Mouse (Mus musculus): ENCODE measurements around the gene Fbxl12. TPM values are rescaled to one million over a fixed set of nuclear protein-coding genes. Genes with fewer than 3 reads are reported as not detected.
"Not testable (repeated sequence)": the region's sequence is repeated elsewhere in the genome, so short reads cannot be mapped to it uniquely, and the experiment has no call there.

Gene Fbxl12
- polyA plus RNA-seq, 1 experiment from 2014 or later, result 14.3 TPM

- not testable (repeated sequence) for H3K9ac ChIP-seq (ENCODE audit: low read depth, low read length); H3K9me3 ChIP-seq (ENCODE audit: control insufficient read depth, low read length); H3K36me3 ChIP-seq (ENCODE audit: control insufficient read depth, insufficient read depth, low read length); ATAC-seq (ENCODE audit: low FRiP score); H3K4me3 ChIP-seq (ENCODE audit: low read depth, low read length); H3K4me2 ChIP-seq (replicated peaks; ENCODE audit: low read depth, low read length); DNase-seq (ENCODE audit: low spot score); H3K4me1 ChIP-seq (replicated peaks; ENCODE audit: control insufficient read depth, insufficient read depth, low read length); H3K27ac ChIP-seq (ENCODE audit: low read depth, low read length); H3K27me3 ChIP-seq (ENCODE audit: control insufficient read depth, insufficient read depth, low read length)
- WGBS, result 94% methylated on average over 8 of the region's 8 CpGs
Observed at GRCm38 (mm10) chr9:20635676-20636075, 8.9 kb downstream of the Fbxl12 start.

GRCm38 (mm10) chr9:20631332-20631731, 13.2 kb downstream of the Fbxl12 start:
- H3K27me3 ChIP-seq (ENCODE audit: control insufficient read depth, insufficient read depth, low read length), result no peaks in the 10 kb centered on the region
- DNase-seq (ENCODE audit: low spot score) (no peak), ATAC-seq (ENCODE audit: low FRiP score) (no peak)
- H3K36me3 ChIP-seq (ENCODE audit: control insufficient read depth, insufficient read depth, low read length), result no peaks in the 10 kb centered on the region
- H3K9ac ChIP-seq (ENCODE audit: low read depth, low read length), result no peak overlapping the region
- H3K4me1 ChIP-seq (replicated peaks; ENCODE audit: control insufficient read depth, insufficient read depth, low read length), result no peaks in the 10 kb centered on the region
- H3K4me2 ChIP-seq (replicated peaks; ENCODE audit: low read depth, low read length), result no peak overlapping the region
- H3K9me3 ChIP-seq (ENCODE audit: control insufficient read depth, low read length), result no peaks in the 10 kb centered on the region
- H3K4me3 ChIP-seq (ENCODE audit: low read depth, low read length), result no peak overlapping the region
- 97% methylated on average over 2 of the region's 2 CpGs for WGBS
- no peak overlapping the region for H3K27ac ChIP-seq (ENCODE audit: low read depth, low read length)

DNA sequence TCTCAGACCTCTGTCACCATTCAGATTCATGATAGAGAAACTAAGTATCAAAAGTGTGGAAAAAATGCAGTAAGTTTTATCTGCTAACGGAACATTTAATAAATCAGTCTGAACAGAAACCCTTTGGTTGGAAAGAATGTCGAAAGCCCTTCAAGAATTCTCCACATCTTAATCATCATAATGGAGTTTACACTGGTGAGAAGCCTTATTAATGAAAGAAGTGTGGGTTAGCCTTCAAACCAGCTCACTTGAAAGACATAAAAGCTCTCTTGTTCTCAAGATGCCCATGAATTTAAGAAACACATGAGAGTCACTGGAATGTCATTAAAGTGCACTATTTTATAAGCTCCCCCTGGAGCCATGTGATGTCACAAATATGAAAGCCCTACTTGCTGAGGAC, 27.9 kb downstream of the Fbxl12 start:
- Histone ChIP-seq H3K9me3 (ENCODE audit: control insufficient read depth, low read length) (no peaks in the 10 kb centered on the region), H3K9ac (ENCODE audit: low read depth, low read length) (no peak overlapping the region), H3K4me1 (replicated peaks; ENCODE audit: control insufficient read depth, insufficient read depth, low read length) (no peaks in the 10 kb centered on the region), H3K36me3 (ENCODE audit: control insufficient read depth, insufficient read depth, low read length) (no peaks in the 10 kb centered on the region), H3K4me2 (replicated peaks; ENCODE audit: low read depth, low read length) (no peak overlapping the region), H3K4me3 (ENCODE audit: low read depth, low read length) (no peak overlapping the region), H3K27ac (ENCODE audit: low read depth, low read length) (no peak overlapping the region), H3K27me3 (ENCODE audit: control insufficient read depth, insufficient read depth, low read length) (no peaks in the 10 kb centered on the region)
- 88% methylated on average over 2 of the region's 2 CpGs for WGBS
- DNase-seq (ENCODE audit: low spot score) (no peak), ATAC-seq (ENCODE audit: low FRiP score) (no peak)

DNA sequence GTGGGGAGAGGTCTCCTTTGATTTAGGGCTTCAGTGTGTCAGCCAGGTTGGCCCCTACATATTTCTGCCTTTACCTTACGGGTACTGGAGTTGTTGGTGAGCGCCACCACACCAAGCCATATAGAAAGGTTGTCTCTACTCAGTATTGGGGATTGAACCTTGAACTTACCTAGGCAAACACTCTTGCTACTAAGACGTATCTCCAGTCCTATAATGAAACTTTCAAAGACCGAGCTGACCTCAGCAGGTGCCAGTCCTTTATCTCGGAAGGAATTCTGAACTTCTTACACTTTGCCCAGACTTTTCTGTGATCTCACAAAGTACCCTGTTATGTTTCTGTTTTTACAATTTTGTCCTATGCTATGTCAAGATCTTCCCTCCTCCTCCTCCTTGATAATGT, 32.6 kb downstream of the Fbxl12 start:
- no peaks in the 10 kb centered on the region for H3K4me1 ChIP-seq (replicated peaks; ENCODE audit: control insufficient read depth, insufficient read depth, low read length)
- 86% methylated on average over 5 of the region's 5 CpGs for WGBS
- no peaks in the 10 kb centered on the region for H3K9me3 ChIP-seq (ENCODE audit: control insufficient read depth, low read length)
- H3K36me3 ChIP-seq (ENCODE audit: control insufficient read depth, insufficient read depth, low read length), result no peaks in the 10 kb centered on the region
- no peak overlapping the region for H3K27ac ChIP-seq (ENCODE audit: low read depth, low read length)
- no peak overlapping the region for H3K4me2 ChIP-seq (replicated peaks; ENCODE audit: low read depth, low read length)
- no peaks in the 10 kb centered on the region for H3K27me3 ChIP-seq (ENCODE audit: control insufficient read depth, insufficient read depth, low read length)
- ATAC-seq (ENCODE audit: low FRiP score) (no peak), DNase-seq (ENCODE audit: low spot score) (no peak)
- H3K9ac ChIP-seq (ENCODE audit: low read depth, low read length), result no peak overlapping the region
- H3K4me3 ChIP-seq (ENCODE audit: low read depth, low read length), result no peak overlapping the region

DNA sequence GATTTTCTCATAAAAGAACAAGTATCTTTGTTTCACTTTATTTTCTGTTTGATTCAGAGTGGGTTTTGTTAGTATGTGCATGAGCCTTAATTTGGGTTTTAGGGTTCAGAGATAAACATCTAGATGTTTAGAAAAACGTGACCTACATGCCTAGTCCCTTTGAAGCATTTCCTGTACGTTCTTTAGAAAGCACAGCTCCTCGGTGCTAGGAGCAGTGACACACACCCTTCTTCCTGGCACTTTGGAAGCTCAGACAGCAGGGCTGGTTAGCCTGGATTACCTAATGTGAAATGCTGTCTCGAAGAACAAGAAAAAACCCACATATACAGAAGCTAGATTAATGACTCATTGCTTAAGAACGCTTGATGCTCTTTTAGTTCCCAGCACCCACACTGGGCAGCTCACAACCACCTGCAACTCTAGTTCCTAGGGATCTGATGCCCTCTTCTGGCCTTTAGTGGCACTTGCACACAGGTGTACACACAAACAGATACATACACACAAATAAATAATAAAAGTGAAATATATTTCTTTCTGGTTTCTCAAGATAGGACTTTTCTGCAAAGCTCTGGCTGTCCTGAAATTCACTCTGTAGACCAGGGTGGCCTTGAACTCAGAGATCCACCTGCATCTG, 34.6 kb downstream of the Fbxl12 start:
- Histone ChIP-seq H3K9ac (ENCODE audit: low read depth, low read length) (no peak overlapping the region), H3K36me3 (ENCODE audit: control insufficient read depth, insufficient read depth, low read length) (no peaks in the 10 kb centered on the region), H3K9me3 (ENCODE audit: control insufficient read depth, low read length) (no peaks in the 10 kb centered on the region), H3K4me2 (replicated peaks; ENCODE audit: low read depth, low read length) (no peak overlapping the region), H3K4me3 (ENCODE audit: low read depth, low read length) (no peak overlapping the region), H3K27me3 (ENCODE audit: control insufficient read depth, insufficient read depth, low read length) (no peaks in the 10 kb centered on the region), H3K27ac (ENCODE audit: low read depth, low read length) (no peak overlapping the region), H3K4me1 (replicated peaks; ENCODE audit: control insufficient read depth, insufficient read depth, low read length) (no peaks in the 10 kb centered on the region)
- DNase-seq (ENCODE audit: low spot score) (no peak), ATAC-seq (ENCODE audit: low FRiP score) (no peak)
- WGBS, result 87% methylated on average over 5 of the region's 5 CpGs

GRCm38 (mm10) chr9:20607100-20607974, 37.2 kb downstream of the Fbxl12 start:
- peak; percentile 91 for ATAC-seq (ENCODE audit: low FRiP score)
- peak; percentile 93 for DNase-seq (ENCODE audit: low spot score)
- WGBS, result under 1% methylated on average over 57 of the region's 57 CpGs
- Histone ChIP-seq H3K27ac (ENCODE audit: low read depth, low read length) (peak overlapping the region; percentile 90), H3K9me3 (ENCODE audit: control insufficient read depth, low read length) (no peaks in the 10 kb centered on the region), H3K4me2 (replicated peaks; ENCODE audit: low read depth, low read length) (peak overlapping the region; percentile 41), H3K36me3 (ENCODE audit: control insufficient read depth, insufficient read depth, low read length) (no peaks in the 10 kb centered on the region), H3K9ac (ENCODE audit: low read depth, low read length) (peak overlapping the region; percentile 80), H3K4me1 (replicated peaks; ENCODE audit: control insufficient read depth, insufficient read depth, low read length) (no peaks in the 10 kb centered on the region), H3K27me3 (ENCODE audit: control insufficient read depth, insufficient read depth, low read length) (no peaks in the 10 kb centered on the region), H3K4me3 (ENCODE audit: low read depth, low read length) (peak overlapping the region; percentile 55)

GRCm38 (mm10) chr9:20606269-20606668, 38.3 kb downstream of the Fbxl12 start:
- no peak overlapping the region for H3K9ac ChIP-seq (ENCODE audit: low read depth, low read length)
- no peak overlapping the region for H3K4me3 ChIP-seq (ENCODE audit: low read depth, low read length)
- H3K4me1 ChIP-seq (replicated peaks; ENCODE audit: control insufficient read depth, insufficient read depth, low read length), result no peaks in the 10 kb centered on the region
- no peak overlapping the region for H3K27ac ChIP-seq (ENCODE audit: low read depth, low read length)
- no peak for ATAC-seq (ENCODE audit: low FRiP score)
- no peak overlapping the region for H3K4me2 ChIP-seq (replicated peaks; ENCODE audit: low read depth, low read length)
- H3K9me3 ChIP-seq (ENCODE audit: control insufficient read depth, low read length), result no peaks in the 10 kb centered on the region
- DNase-seq (ENCODE audit: low spot score), result no peak
- H3K27me3 ChIP-seq (ENCODE audit: control insufficient read depth, insufficient read depth, low read length), result no peaks in the 10 kb centered on the region
- no peaks in the 10 kb centered on the region for H3K36me3 ChIP-seq (ENCODE audit: control insufficient read depth, insufficient read depth, low read length)
- WGBS, result 97% methylated on average over 1 of the region's 1 CpGs

- H3K27me3 ChIP-seq (ENCODE audit: control insufficient read depth, insufficient read depth, low read length), result no peaks in the 10 kb centered on the region
- H3K4me2 ChIP-seq (replicated peaks; ENCODE audit: low read depth, low read length), result no peak overlapping the region
- DNase-seq (ENCODE audit: low spot score) (no peak), ATAC-seq (ENCODE audit: low FRiP score) (no peak)
- no peaks in the 10 kb centered on the region for H3K36me3 ChIP-seq (ENCODE audit: control insufficient read depth, insufficient read depth, low read length)
- WGBS, result 86% methylated on average over 6 of the region's 6 CpGs
- H3K9me3 ChIP-seq (ENCODE audit: control insufficient read depth, low read length), result no peaks in the 10 kb centered on the region
- H3K9ac ChIP-seq (ENCODE audit: low read depth, low read length), result no peak overlapping the region
- H3K4me3 ChIP-seq (ENCODE audit: low read depth, low read length), result no peak overlapping the region
- H3K4me1 ChIP-seq (replicated peaks; ENCODE audit: control insufficient read depth, insufficient read depth, low read length), result no peaks in the 10 kb centered on the region
- no peak overlapping the region for H3K27ac ChIP-seq (ENCODE audit: low read depth, low read length)
Observed at GRCm38 (mm10) chr9:20601270-20601669, 43.3 kb downstream of the Fbxl12 start.

DNA sequence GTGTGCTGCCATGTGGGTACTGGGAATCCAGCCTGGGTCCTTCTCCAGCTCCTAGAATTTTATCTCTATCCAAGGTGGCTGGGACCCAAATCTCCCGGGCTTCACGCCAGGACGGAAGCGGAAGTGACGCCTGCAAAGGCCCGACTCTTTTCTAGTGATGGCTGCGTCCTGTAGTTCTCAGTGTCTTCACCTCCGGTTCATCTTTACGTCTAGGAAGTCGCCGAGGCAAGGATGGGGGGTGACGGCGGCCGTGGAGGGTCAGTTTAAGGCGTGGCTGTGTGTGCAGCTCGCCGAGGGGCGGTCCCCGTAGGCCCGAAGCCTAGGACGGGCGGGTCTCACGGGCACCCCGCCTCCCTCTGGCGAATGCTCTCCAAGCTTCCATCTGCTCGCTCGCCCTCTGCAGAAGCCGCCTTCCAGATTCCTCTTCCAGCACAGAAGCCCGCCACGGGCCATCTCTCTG, 63.4 kb downstream of the Fbxl12 start, which contains the start of gene Zfp846:
Gene Zfp846, plus strand, starts transcription at position 117 of the 460 bp plus-strand sequence.
- no peaks in the 10 kb centered on the region for H3K9me3 ChIP-seq (ENCODE audit: control insufficient read depth, low read length)
- H3K27me3 ChIP-seq (ENCODE audit: control insufficient read depth, insufficient read depth, low read length), result peaks cover 6% of the 10 kb centered on the region
- H3K27ac ChIP-seq (ENCODE audit: low read depth, low read length), result peak within 1 kb of the TSS; percentile 86
- H3K4me1 ChIP-seq (replicated peaks; ENCODE audit: control insufficient read depth, insufficient read depth, low read length), result no peaks in the 10 kb centered on the region
- peak within 1 kb of the TSS; percentile 47 for H3K4me2 ChIP-seq (replicated peaks; ENCODE audit: low read depth, low read length)
- 0% methylated on average over 30 of the region's 30 CpGs for whole genome bisulfite sequencing
- no peaks in the 10 kb centered on the region for H3K36me3 ChIP-seq (ENCODE audit: control insufficient read depth, insufficient read depth, low read length)
- ATAC-seq (ENCODE audit: low FRiP score) (peak; percentile 98), DNase-seq (ENCODE audit: low spot score) (peak; percentile 97)
- peak within 1 kb of the TSS; percentile 71 for H3K9ac ChIP-seq (ENCODE audit: low read depth, low read length)
- peak within 1 kb of the TSS; percentile 56 for H3K4me3 ChIP-seq (ENCODE audit: low read depth, low read length)
